Mouse (Mus musculus): ENCODE results near the gene Tnrc6b. TPM values are rescaled to one million over a fixed set of nuclear protein-coding genes. Genes with fewer than 3 reads are reported as not detected.

Gene Tnrc6b
- total and polyA plus RNA-seq, 3 experiments, result 7.8 to 13.9 (median 8.0) TPM

DNA sequence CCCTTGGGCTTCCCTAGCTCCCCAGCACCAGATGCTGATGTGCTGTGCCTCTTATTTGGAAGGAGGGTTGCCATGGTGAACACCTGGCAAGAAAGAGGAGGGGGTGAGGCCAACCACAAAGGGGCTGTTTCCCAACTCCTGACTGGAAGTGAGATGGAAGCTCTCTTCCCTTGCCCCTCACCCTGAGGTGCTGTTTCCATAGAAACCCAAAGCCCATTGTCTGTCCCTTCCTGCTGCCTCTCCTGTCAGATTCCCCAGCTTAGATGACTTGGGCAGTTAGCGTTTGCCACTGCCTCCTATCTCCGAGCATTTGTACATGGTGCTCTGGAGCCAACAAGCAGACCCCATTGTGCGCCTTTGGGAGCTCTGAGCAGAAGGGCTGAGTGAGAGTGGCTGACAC is 17.6 kb upstream of the Tnrc6b start:
- Histone ChIP-seq H3K9me3 (replicated peaks; ENCODE audit: insufficient read depth, low read length) (no peaks in the 10 kb centered on the region), H3K27me3 (ENCODE audit: control insufficient read depth in 1 of 2, insufficient read depth in 2 of 2, low read length in 2 of 2) (no peaks in the 10 kb centered on the region), H3K4me1 (ENCODE audit: control insufficient read depth in 1 of 2, insufficient read depth in 2 of 2, low read length in 2 of 2) (peaks cover 2 to 22% of the 10 kb centered on the region in 2 experiments; a peak in 3 of 4 replicates), H3K79me2 (ENCODE audit: control insufficient read depth, insufficient read depth, low read length, poor library complexity) (no peaks in the 10 kb centered on the region), H3K36me3 (ENCODE audit: control insufficient read depth in 1 of 2, insufficient read depth in 2 of 2, low read length in 2 of 2) (peaks cover 0 to 10% of the 10 kb centered on the region in 2 experiments; a peak in 2 of 4 replicates), H3K9ac (ENCODE audit: control insufficient read depth, low read depth, low read length, poor library complexity, severe bottlenecking) (no peak overlapping the region), H3K4me3 (ENCODE audit: control insufficient read depth in 1 of 2, insufficient read depth in 1 of 2, low read depth in 2 of 2, low read length in 2 of 2) (no peak overlapping the region), H3K27ac (ENCODE audit: control insufficient read depth, low read depth, low read length) (no peak overlapping the region)
- no peak for TF ChIP-seq POLR2AphosphoS5 (IDR thresholded peaks at IDR 0.05; ENCODE audit: borderline replicate concordance, low read depth, low read length)
- no peak for TF ChIP-seq CTCF (IDR thresholded peaks at IDR 0.05 in 2 of 3, conservative IDR thresholded peaks at IDR 0.05 in 1 of 3; ENCODE audit: control insufficient read depth in 1 of 3, insufficient read depth in 1 of 3, low read depth in 2 of 3, low read length in 3 of 3, poor library complexity in 1 of 3, severe bottlenecking in 1 of 3)
- no peak for TF ChIP-seq MYB (IDR thresholded peaks at IDR 0.05; ENCODE audit: low read depth, low read length)
- no peak for TF ChIP-seq MEF2A (IDR thresholded peaks at IDR 0.05; ENCODE audit: extremely low read depth, insufficient replicate concordance, low read depth, low read length, poor library complexity, severe bottlenecking)
- no peak for TF ChIP-seq ZC3H11A (IDR thresholded peaks at IDR 0.05; ENCODE audit: low read depth, low read length)
- no peak for TF ChIP-seq ETS1 (IDR thresholded peaks at IDR 0.05; ENCODE audit: low read depth, low read length)
- TF ChIP-seq BHLHE40 (IDR thresholded peaks at IDR 0.05; ENCODE audit: borderline replicate concordance, low read depth, low read length), result no peak
- TF ChIP-seq ZMIZ1 (IDR thresholded peaks at IDR 0.05; ENCODE audit: low read depth, low read length), result no peak
- TF ChIP-seq POLR2A (IDR thresholded peaks at IDR 0.05; ENCODE audit: control insufficient read depth in 1 of 2, insufficient read depth in 1 of 2, low read depth in 1 of 2, low read length in 2 of 2, poor library complexity in 1 of 2), result no peak
- no peak for TF ChIP-seq SMC3 (IDR thresholded peaks at IDR 0.05; ENCODE audit: low read depth, low read length)
- TF ChIP-seq KAT2A (conservative IDR thresholded peaks at IDR 0.05; ENCODE audit: low read depth, low read length), result no peak
- TF ChIP-seq MAX (IDR thresholded peaks at IDR 0.05; ENCODE audit: low read length), result no peak
- TF ChIP-seq MAFK (IDR thresholded peaks at IDR 0.05; ENCODE audit: borderline replicate concordance, low read depth, low read length), result no peak
- TF ChIP-seq TAL1 (IDR thresholded peaks at IDR 0.05; ENCODE audit: low read length), result no peak
- no peak for TF ChIP-seq CHD2 (IDR thresholded peaks at IDR 0.05; ENCODE audit: low read length)
- TF ChIP-seq UBTF (IDR thresholded peaks at IDR 0.05; ENCODE audit: borderline replicate concordance, insufficient read depth, low read depth, low read length), result no peak
- TF ChIP-seq USF2 (IDR thresholded peaks at IDR 0.05; ENCODE audit: borderline replicate concordance in 1 of 2, insufficient read depth in 1 of 2, low read depth in 1 of 2, low read length in 2 of 2), result no peak
- TF ChIP-seq POLR2AphosphoS2 (IDR thresholded peaks at IDR 0.05; ENCODE audit: low read length), result no peak
- no peak for TF ChIP-seq RCOR1 (IDR thresholded peaks at IDR 0.05; ENCODE audit: low read depth, low read length)
- TF ChIP-seq SIN3A (IDR thresholded peaks at IDR 0.05; ENCODE audit: low read length), result no peak
- no peak for DNase-seq (ENCODE audit: low read depth, low spot score)

Data from MEL (cell line).